Mouse (Mus musculus) forebrain, postnatal 0 days (tissue): ENCODE measurements around the gene Ggnbp2. TPM values are rescaled to one million over a fixed set of nuclear protein-coding genes. Genes with fewer than 3 reads are reported as not detected.

Experiments
- ATAC-seq: fragments of 200-750 bp; cut with Nextera tagmentation; 2 replicates; pipeline ENCODE4 v1.8.0; 2017; ENCODE audit warnings: mild to moderate bottlenecking, moderate library complexity
- DNase-seq: peaks from one replicate; pipeline ENCODE4 v3.0.0-alpha.2; 2015
- H3K27ac ChIP-seq: fragments of 300-500 bp; sonication (generic); 2 replicates; pipeline ENCODE4 v1.5.1; 2014; ENCODE audit warnings: low read depth, mild to moderate bottlenecking, antibody characterized with exemption, low read length, moderate library complexity, mixed read lengths
- H3K27me3 ChIP-seq: fragments of 300-500 bp; sonication (generic); 2 replicates; pipeline ENCODE4 v1.6.1; 2014; ENCODE audit warnings: mild to moderate bottlenecking, low read length, mixed read lengths; ENCODE audit not compliant: insufficient read depth
- H3K36me3 ChIP-seq: fragments of 300-500 bp; sonication (generic); 2 replicates; pipeline ENCODE4 v1.6.1; 2014; ENCODE audit warnings: mild to moderate bottlenecking, moderate library complexity; ENCODE audit not compliant: insufficient read depth
- H3K4me1 ChIP-seq: fragments of 300-500 bp; sonication (generic); 2 replicates; pipeline ENCODE4 v1.6.1; 2014; ENCODE audit warnings: antibody characterized with exemption; ENCODE audit not compliant: insufficient read depth
- H3K4me2 ChIP-seq: fragments of 300-500 bp; sonication (generic); 2 replicates; pipeline ENCODE4 v1.6.1; 2014; ENCODE audit warnings: low read depth, mild to moderate bottlenecking, moderate library complexity
- H3K4me3 ChIP-seq: fragments of 300-500 bp; sonication (generic); 2 replicates; pipeline ENCODE4 v1.5.1; 2014; ENCODE audit warnings: low read depth, low read length, mixed read lengths
- H3K9ac ChIP-seq: fragments of 300-500 bp; sonication (generic); 2 replicates; pipeline ENCODE4 v1.6.1; 2014; ENCODE audit warnings: mild to moderate bottlenecking
- H3K9me3 ChIP-seq: fragments of 300-500 bp; sonication (generic); 2 replicates; pipeline ENCODE4 v1.6.1; 2016; ENCODE audit warnings: low read length
- CTCF ChIP-seq: sonication (generic); IDR thresholded peaks from 2 replicates; pipeline ENCODE4 v1.5.1; 2016; ENCODE audit warnings: antibody characterized with exemption, control low read depth, low read depth
- WGBS: fragments of 180-500 bp; shearing (Covaris S2); extraction: QIAGEN DNeasy Blood & Tissue Kit; methylation state at CpG from one replicate; pipeline ENCODE4 v1.1.7; 2014; 5-methylcytosine and 5-hydroxymethylcytosine counted together
- polyA plus RNA-seq: library from polyadenylated mRNA; unstranded; fragments of >200 nt; fragmentation: Nextera tagmentation; extraction: Ambion mirVana; gene quantifications from 2 replicates; pipeline ENCODE4 v1.2.1, GENCODE M21; 2015
- total RNA-seq: library from RNA; depleted of rRNA; stranded (reverse); fragments of >200 nt; gene quantifications from 2 replicates; pipeline ENCODE4 v1.2.3, GENCODE M21; 2014

Gene Ggnbp2
- total and polyA plus RNA-seq, 2 experiments from 2014 or later, result 68.2 to 70.8 TPM

DNA sequence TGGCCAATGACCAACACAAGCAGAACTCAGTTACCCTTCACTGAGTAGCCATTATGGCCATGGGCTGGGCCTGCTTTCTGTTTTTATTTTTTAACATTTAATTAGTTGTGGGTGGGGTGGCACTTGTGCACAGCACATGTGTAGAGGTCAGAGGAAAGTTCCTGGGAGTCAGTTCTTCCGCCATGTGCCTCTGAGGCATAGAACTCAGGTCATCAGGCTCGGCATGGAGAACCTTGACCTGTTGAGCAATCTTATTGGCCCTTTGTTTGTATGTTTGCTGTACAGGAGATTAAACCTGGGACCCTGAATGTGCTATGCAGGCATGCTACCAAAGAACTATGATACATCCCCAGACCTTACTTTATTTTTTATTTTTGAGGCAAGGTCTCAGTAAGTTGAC is 18.9 kb upstream of the Ggnbp2 start:
- Histone ChIP-seq H3K4me2 (no peak overlapping the region), H3K4me1 (no peaks in the 10 kb centered on the region), H3K4me3 (no peak overlapping the region), H3K9me3 (no peaks in the 10 kb centered on the region), H3K36me3 (peaks cover 40% of the 10 kb centered on the region), H3K27me3 (no peaks in the 10 kb centered on the region), H3K27ac (no peak overlapping the region), H3K9ac (no peak overlapping the region)
- no peak for TF ChIP-seq CTCF
- ATAC-seq (no peak), DNase-seq (no peak)
- 94% methylated on average over 2 of the region's 2 CpGs for WGBS

DNA sequence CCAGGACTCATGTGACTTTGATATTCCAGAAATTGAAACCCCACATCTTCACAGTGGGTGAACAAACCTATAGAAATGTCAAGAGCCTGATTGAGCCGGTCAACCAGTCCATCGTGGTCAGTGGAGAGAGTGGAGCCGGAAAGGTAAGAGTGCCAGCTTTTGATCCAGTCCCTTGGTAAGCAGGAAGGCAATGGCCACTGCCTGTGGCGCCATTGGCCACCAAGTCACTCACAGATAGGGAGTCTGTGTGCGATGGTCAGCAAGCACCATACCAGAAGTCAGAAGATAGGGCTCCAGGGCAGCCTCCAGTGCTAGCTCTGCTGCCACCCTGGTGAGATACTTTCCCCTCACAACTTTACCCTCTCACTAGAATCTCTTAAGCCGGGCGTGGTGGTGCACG is 17.4 kb upstream of the Ggnbp2 start:
- H3K4me3 ChIP-seq, result no peak overlapping the region
- no peaks in the 10 kb centered on the region for H3K4me1 ChIP-seq
- no peak overlapping the region for H3K4me2 ChIP-seq
- TF ChIP-seq CTCF, result no peak
- 98% methylated on average over 8 of the region's 8 CpGs for WGBS
- no peak overlapping the region for H3K9ac ChIP-seq
- H3K9me3 ChIP-seq, result no peaks in the 10 kb centered on the region
- no peaks in the 10 kb centered on the region for H3K27me3 ChIP-seq
- H3K27ac ChIP-seq, result no peak overlapping the region
- peaks cover 44% of the 10 kb centered on the region for H3K36me3 ChIP-seq
- no peak for DNase-seq
- no peak for ATAC-seq

DNA sequence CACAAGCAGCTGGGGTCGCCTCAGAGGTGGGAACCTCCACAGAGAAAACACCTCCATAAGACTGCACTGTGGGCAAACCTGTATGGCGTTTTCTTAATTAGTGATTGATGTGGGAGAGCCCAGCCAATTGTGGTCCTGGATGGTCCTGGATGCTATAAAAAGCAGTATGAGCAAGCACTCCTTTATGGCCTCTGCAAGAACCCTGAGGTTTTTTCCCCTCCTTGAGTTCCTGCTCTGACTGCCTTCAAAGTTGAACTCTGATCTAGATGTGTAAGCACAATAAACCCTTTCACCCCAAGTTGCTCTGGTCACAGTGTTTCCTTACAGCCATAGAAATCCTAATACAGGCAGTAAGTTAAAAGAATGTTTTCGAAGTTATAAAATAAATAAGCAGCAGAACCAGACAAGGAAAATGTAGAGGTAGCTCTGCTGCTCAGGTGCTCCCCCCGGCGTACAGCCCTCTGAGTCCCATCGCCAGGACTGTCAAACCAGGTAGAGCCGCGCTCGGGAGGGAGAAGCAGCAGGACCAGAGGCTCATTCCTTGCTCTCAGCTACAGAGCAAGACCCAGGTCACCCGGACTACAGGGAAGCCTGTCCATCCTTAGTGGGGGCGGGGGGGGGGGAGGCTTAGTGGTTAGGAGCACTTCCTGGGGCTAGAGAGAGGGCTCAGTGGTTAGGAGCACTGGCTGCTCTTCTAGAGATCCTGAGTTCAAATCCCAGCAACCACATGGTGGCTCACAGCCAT is 16.3 kb upstream of the Ggnbp2 start:
- no peak for DNase-seq

DNA sequence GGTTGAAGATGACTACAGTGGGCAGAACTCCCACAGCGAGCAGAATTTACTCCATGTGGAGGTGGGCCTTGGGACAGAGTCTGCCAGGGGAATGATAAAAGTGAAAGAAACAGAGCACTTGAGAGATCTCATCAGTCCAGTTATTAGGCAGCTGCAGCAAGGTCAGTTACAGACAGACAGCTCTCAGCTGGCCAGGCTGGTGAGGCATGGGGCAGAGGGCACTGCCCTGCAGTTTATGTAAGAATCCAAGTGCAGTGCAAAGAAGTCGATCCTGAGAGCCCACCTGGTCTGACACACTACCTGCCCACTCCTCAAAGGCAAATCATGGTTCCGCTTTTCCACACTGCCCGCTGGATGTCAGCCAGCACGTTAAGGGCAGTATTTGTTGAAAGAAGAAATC is 15.6 kb upstream of the Ggnbp2 start:
- H3K4me2 ChIP-seq, result no peak overlapping the region

More for the DNA sequence above, 16.3 kb upstream of the Ggnbp2 start:
- Histone ChIP-seq H3K9ac (no peak overlapping the region), H3K36me3 (peaks cover 41% of the 10 kb centered on the region), H3K27me3 (no peaks in the 10 kb centered on the region), H3K4me3 (no peak overlapping the region), H3K4me1 (no peaks in the 10 kb centered on the region), H3K27ac (no peak overlapping the region), H3K4me2 (no peak overlapping the region), H3K9me3 (no peaks in the 10 kb centered on the region)
- WGBS, result 91% methylated on average over 11 of the region's 11 CpGs
- TF ChIP-seq CTCF, result no peak
- no peak for ATAC-seq

DNA sequence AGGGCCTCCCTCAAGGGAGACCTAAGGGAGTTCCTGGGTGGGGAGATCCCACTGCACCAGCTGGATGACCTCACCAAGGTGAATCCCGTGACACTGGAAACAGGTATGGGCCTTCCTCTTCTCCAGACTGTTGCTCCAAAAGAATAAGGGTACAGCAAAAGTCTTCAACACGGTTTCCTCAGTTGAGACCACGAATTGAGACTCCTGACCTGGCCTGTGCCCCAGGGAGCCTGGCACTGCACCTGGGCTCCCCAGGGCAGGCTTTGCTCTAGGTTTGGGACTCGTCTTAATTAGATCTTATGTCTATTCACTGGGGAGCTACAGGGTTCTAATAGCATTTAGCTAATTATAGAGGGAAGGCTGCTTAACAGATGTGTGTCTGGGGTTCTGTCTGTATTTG is 14.6 kb upstream of the Ggnbp2 start:
- H3K9me3 ChIP-seq, result no peaks in the 10 kb centered on the region
- peaks cover 41% of the 10 kb centered on the region for H3K36me3 ChIP-seq
- 78% methylated on average over 4 of the region's 4 CpGs for WGBS
- no peak overlapping the region for H3K27ac ChIP-seq
- no peak overlapping the region for H3K9ac ChIP-seq
- H3K27me3 ChIP-seq, result no peaks in the 10 kb centered on the region
- DNase-seq (no peak), ATAC-seq (no peak)
- H3K4me3 ChIP-seq, result no peak overlapping the region
- peaks cover 5% of the 10 kb centered on the region; the same call in 1 of the 2 replicates for H3K4me1 ChIP-seq
- no peak overlapping the region for H3K4me2 ChIP-seq
- TF ChIP-seq CTCF, result no peak

More for the DNA sequence above, 15.6 kb upstream of the Ggnbp2 start:
- H3K27ac ChIP-seq, result no peak overlapping the region
- H3K9me3 ChIP-seq, result no peaks in the 10 kb centered on the region
- H3K4me1 ChIP-seq, result no peaks in the 10 kb centered on the region
- TF ChIP-seq CTCF, result no peak
- H3K27me3 ChIP-seq, result no peaks in the 10 kb centered on the region
- no peak for DNase-seq
- ATAC-seq, result no peak
- peaks cover 41% of the 10 kb centered on the region for H3K36me3 ChIP-seq
- 95% methylated on average over 5 of the region's 5 CpGs for WGBS
- H3K9ac ChIP-seq, result no peak overlapping the region
- no peak overlapping the region for H3K4me3 ChIP-seq

DNA sequence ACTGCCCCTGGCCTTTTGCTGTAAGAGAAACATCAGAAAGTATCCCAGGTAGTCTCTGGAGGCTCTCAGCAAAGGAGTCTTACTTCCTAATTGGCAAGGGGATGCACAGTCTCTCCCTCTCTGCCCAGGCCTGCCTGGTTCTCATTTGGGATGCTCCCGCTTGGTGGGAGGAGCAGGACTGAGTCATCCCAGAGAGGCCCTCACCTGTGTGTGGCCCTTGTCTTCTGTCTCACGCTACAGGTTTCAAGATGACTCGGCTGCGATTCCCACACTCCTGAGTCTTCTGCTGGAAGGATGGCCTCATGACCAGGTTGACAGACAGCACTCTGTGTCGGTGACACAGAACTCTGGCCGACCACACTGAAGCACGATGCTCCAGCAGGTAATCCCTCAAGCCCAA is 11.7 kb upstream of the Ggnbp2 start:
- TF ChIP-seq CTCF, result no peak
- 99% methylated on average over 7 of the region's 7 CpGs for WGBS
- no peak overlapping the region for H3K4me3 ChIP-seq
- peaks cover 5% of the 10 kb centered on the region; the same call in 1 of the 2 replicates for H3K4me1 ChIP-seq
- ATAC-seq (no peak), DNase-seq (no peak)
- H3K9ac ChIP-seq, result no peak overlapping the region
- H3K27ac ChIP-seq, result no peak overlapping the region
- no peaks in the 10 kb centered on the region for H3K27me3 ChIP-seq
- H3K36me3 ChIP-seq, result peaks cover 33% of the 10 kb centered on the region
- H3K9me3 ChIP-seq, result no peaks in the 10 kb centered on the region
- no peak overlapping the region for H3K4me2 ChIP-seq

DNA sequence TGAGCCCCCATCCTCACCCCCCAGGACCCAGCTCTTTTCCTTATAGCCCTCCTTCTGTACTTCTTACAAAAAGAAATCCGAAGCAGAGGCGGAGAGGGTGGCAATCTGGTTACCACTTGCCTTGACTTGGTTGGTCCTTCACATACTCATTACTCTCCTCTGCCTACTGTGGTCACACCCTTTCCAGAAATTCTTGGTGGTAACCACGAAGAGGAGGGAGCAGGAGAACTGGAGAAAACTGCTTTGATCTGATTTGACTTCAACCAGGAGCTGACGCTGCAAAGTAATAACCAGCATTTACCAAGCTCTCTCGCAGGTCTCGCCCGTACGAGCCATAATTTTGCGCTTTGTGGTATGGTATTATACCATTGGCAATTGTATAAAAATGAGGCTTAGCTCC is 10.4 kb upstream of the Ggnbp2 start:
- 57% methylated on average over 9 of the region's 9 CpGs for WGBS
- Histone ChIP-seq H3K9ac (peak overlapping the region; percentile 69), H3K27me3 (no peaks in the 10 kb centered on the region), H3K4me1 (peaks cover 5% of the 10 kb centered on the region; the same call in 1 of the 2 replicates), H3K27ac (no peak overlapping the region), H3K4me2 (peak overlapping the region; percentile 90), H3K4me3 (peak overlapping the region; percentile 87), H3K36me3 (peaks cover 24% of the 10 kb centered on the region; the same call in 1 of the 2 replicates), H3K9me3 (no peaks in the 10 kb centered on the region)
- TF ChIP-seq CTCF, result no peak
- ATAC-seq (no peak), DNase-seq (peak; percentile 2)
